Mouse (Mus musculus): ENCODE measurements around the gene Wnt2b.

DNA sequence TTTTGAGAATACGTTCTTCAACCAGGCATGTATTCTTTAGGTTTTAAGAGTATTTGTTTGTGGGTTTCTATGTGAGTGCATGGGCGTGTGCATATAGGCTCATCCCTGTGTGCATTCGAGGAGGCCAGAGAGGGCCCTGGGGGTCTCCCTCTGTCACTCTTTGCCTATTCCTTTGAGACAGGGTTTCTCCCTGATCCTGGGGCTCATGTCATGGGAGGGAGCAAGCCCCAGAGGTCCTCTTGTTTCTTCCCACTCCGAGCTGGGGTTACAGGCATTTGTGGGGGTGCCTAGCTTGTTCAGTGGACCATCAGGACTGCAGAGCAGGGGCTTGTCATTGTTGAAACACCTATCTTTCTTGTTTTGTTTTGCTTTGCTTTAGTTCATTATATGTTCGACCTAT lies 26.2 kb upstream of the Wnt2b start:
- TF ChIP-seq POLR2A (IDR thresholded peaks at IDR 0.05; ENCODE audit: borderline replicate concordance, low read depth, low read length) = no peak
- TF ChIP-seq CTCF (IDR thresholded peaks at IDR 0.05; ENCODE audit: low read depth, low read length) = no peak
